Mouse (Mus musculus): ENCODE results near the gene Epha4. TPM values are rescaled to one million over a fixed set of nuclear protein-coding genes. Genes with fewer than 3 reads are reported as not detected.

The Epha4 gene
- total and polyA plus RNA-seq, 2 experiments from 2014 or later, result 58.7 to 111 TPM

- Histone ChIP-seq H3K4me3 (ENCODE audit: low read depth, low read length) (no peak overlapping the region), H3K36me3 (ENCODE audit: insufficient read depth) (no peaks in the 10 kb centered on the region; the same call in 1 of the 2 replicates), H3K4me1 (ENCODE audit: insufficient read depth) (no peaks in the 10 kb centered on the region; the same call in none of the 2 replicates), H3K9me3 (ENCODE audit: low read length) (no peaks in the 10 kb centered on the region), H3K27ac (ENCODE audit: low read depth, low read length) (no peak overlapping the region), H3K9ac (no peak overlapping the region), H3K4me2 (ENCODE audit: low read depth) (no peak overlapping the region), H3K27me3 (ENCODE audit: insufficient read depth, low read length) (no peaks in the 10 kb centered on the region)
- DNase-seq (no peak), ATAC-seq (no peak)
- WGBS, result 19% methylated on average over 10 of the region's 10 CpGs
- TF ChIP-seq CTCF (IDR thresholded peaks at IDR 0.05; ENCODE audit: low read depth), result no peak
These were observed 74.4 kb downstream of the Epha4 start for GRCm38 (mm10) chr1:77440512-77440911.

- ATAC-seq (no peak), DNase-seq (no peak)
- H3K27me3 ChIP-seq (ENCODE audit: insufficient read depth, low read length), result no peaks in the 10 kb centered on the region
- 84% methylated on average over 3 of the region's 3 CpGs for WGBS
- H3K4me2 ChIP-seq (ENCODE audit: low read depth), result no peak overlapping the region
- H3K4me1 ChIP-seq (ENCODE audit: insufficient read depth), result no peaks in the 10 kb centered on the region; the same call in none of the 2 replicates
- no peak for TF ChIP-seq CTCF (IDR thresholded peaks at IDR 0.05; ENCODE audit: low read depth)
- no peak overlapping the region for H3K27ac ChIP-seq (ENCODE audit: low read depth, low read length)
- no peaks in the 10 kb centered on the region; the same call in 1 of the 2 replicates for H3K36me3 ChIP-seq (ENCODE audit: insufficient read depth)
- no peak overlapping the region for H3K4me3 ChIP-seq (ENCODE audit: low read depth, low read length)
- H3K9ac ChIP-seq, result no peak overlapping the region; the same call in 1 of the 2 replicates
- no peaks in the 10 kb centered on the region for H3K9me3 ChIP-seq (ENCODE audit: low read length)
These were observed 75.4 kb downstream of the Epha4 start for GRCm38 (mm10) chr1:77439383-77440074.

GRCm38 (mm10) chr1:77438639-77439038 lies 76.2 kb downstream of the Epha4 start:
- Histone ChIP-seq H3K9ac (no peak overlapping the region), H3K36me3 (ENCODE audit: insufficient read depth) (no peaks in the 10 kb centered on the region; the same call in 1 of the 2 replicates), H3K27ac (ENCODE audit: low read depth, low read length) (no peak overlapping the region), H3K9me3 (ENCODE audit: low read length) (no peaks in the 10 kb centered on the region), H3K27me3 (ENCODE audit: insufficient read depth, low read length) (no peaks in the 10 kb centered on the region), H3K4me3 (ENCODE audit: low read depth, low read length) (no peak overlapping the region), H3K4me1 (ENCODE audit: insufficient read depth) (no peaks in the 10 kb centered on the region; the same call in 1 of the 2 replicates), H3K4me2 (ENCODE audit: low read depth) (no peak overlapping the region)
- TF ChIP-seq CTCF (IDR thresholded peaks at IDR 0.05; ENCODE audit: low read depth), result no peak
- no peak for DNase-seq
- 78% methylated on average over 4 of the region's 4 CpGs for WGBS
- ATAC-seq, result no peak

GRCm38 (mm10) chr1:77437881-77438610 lies 76.8 kb downstream of the Epha4 start:
- no peaks in the 10 kb centered on the region; the same call in 1 of the 2 replicates for H3K36me3 ChIP-seq (ENCODE audit: insufficient read depth)
- H3K27me3 ChIP-seq (ENCODE audit: insufficient read depth, low read length), result no peaks in the 10 kb centered on the region
- H3K27ac ChIP-seq (ENCODE audit: low read depth, low read length), result no peak overlapping the region
- no peaks in the 10 kb centered on the region for H3K9me3 ChIP-seq (ENCODE audit: low read length)
- WGBS, result 46% methylated on average over 10 of the region's 10 CpGs
- no peak overlapping the region for H3K4me2 ChIP-seq (ENCODE audit: low read depth)
- ATAC-seq (no peak), DNase-seq (no peak)
- no peak overlapping the region for H3K4me3 ChIP-seq (ENCODE audit: low read depth, low read length)
- no peak overlapping the region for H3K9ac ChIP-seq
- TF ChIP-seq CTCF (IDR thresholded peaks at IDR 0.05; ENCODE audit: low read depth), result no peak
- H3K4me1 ChIP-seq (ENCODE audit: insufficient read depth), result no peaks in the 10 kb centered on the region; the same call in 1 of the 2 replicates

- H3K4me2 ChIP-seq (ENCODE audit: low read depth), result no peak overlapping the region
- 15% methylated on average over 4 of the region's 4 CpGs for WGBS
- H3K27ac ChIP-seq (ENCODE audit: low read depth, low read length), result no peak overlapping the region
- no peak overlapping the region for H3K9ac ChIP-seq
- no peak for ATAC-seq
- H3K27me3 ChIP-seq (ENCODE audit: insufficient read depth, low read length), result no peaks in the 10 kb centered on the region
- H3K36me3 ChIP-seq (ENCODE audit: insufficient read depth), result no peaks in the 10 kb centered on the region
- no peak for DNase-seq
- no peak for TF ChIP-seq CTCF (IDR thresholded peaks at IDR 0.05; ENCODE audit: low read depth)
- no peaks in the 10 kb centered on the region for H3K9me3 ChIP-seq (ENCODE audit: low read length)
- H3K4me1 ChIP-seq (ENCODE audit: insufficient read depth), result no peaks in the 10 kb centered on the region; the same call in 1 of the 2 replicates
- no peak overlapping the region for H3K4me3 ChIP-seq (ENCODE audit: low read depth, low read length)
These were observed 79.8 kb downstream of the Epha4 start for GRCm38 (mm10) chr1:77435045-77435444.

GRCm38 (mm10) chr1:77433148-77433547 lies 81.7 kb downstream of the Epha4 start:
- WGBS, result 92% methylated on average over 3 of the region's 3 CpGs
- TF ChIP-seq CTCF (IDR thresholded peaks at IDR 0.05; ENCODE audit: low read depth), result peak; percentile 17; the same call in 1 of the 2 replicates
- DNase-seq (no peak), ATAC-seq (no peak)
- no peak overlapping the region for H3K9ac ChIP-seq
- no peak overlapping the region for H3K4me2 ChIP-seq (ENCODE audit: low read depth)
- H3K4me1 ChIP-seq (ENCODE audit: insufficient read depth), result no peaks in the 10 kb centered on the region; the same call in none of the 2 replicates
- no peak overlapping the region for H3K27ac ChIP-seq (ENCODE audit: low read depth, low read length)
- H3K27me3 ChIP-seq (ENCODE audit: insufficient read depth, low read length), result no peaks in the 10 kb centered on the region
- H3K36me3 ChIP-seq (ENCODE audit: insufficient read depth), result no peaks in the 10 kb centered on the region
- no peaks in the 10 kb centered on the region for H3K9me3 ChIP-seq (ENCODE audit: low read length)
- H3K4me3 ChIP-seq (ENCODE audit: low read depth, low read length), result no peak overlapping the region

GRCm38 (mm10) chr1:77432489-77432888 lies 82.4 kb downstream of the Epha4 start:
- H3K27ac ChIP-seq (ENCODE audit: low read depth, low read length), result no peak overlapping the region
- no peak overlapping the region for H3K4me2 ChIP-seq (ENCODE audit: low read depth)
- no peak overlapping the region for H3K4me3 ChIP-seq (ENCODE audit: low read depth, low read length)
- no peak overlapping the region for H3K9ac ChIP-seq
- peaks cover under 1% of the 10 kb centered on the region for H3K4me1 ChIP-seq (ENCODE audit: insufficient read depth)
- TF ChIP-seq CTCF (IDR thresholded peaks at IDR 0.05; ENCODE audit: low read depth), result no peak
- 91% methylated on average over 2 of the region's 2 CpGs for WGBS
- no peaks in the 10 kb centered on the region for H3K36me3 ChIP-seq (ENCODE audit: insufficient read depth)
- H3K9me3 ChIP-seq (ENCODE audit: low read length), result no peaks in the 10 kb centered on the region
- H3K27me3 ChIP-seq (ENCODE audit: insufficient read depth, low read length), result no peaks in the 10 kb centered on the region
- DNase-seq, result no peak
- ATAC-seq, result no peak

Measured in forebrain, postnatal 0 days (tissue).